Mouse (Mus musculus) testis, adult 2 months (tissue): ENCODE data around the gene Rag2. TPM values are rescaled to one million over a fixed set of nuclear protein-coding genes. Genes with fewer than 3 reads are reported as not detected.

ENCODE experiments used
- H3K27ac ChIP-seq: fragments of 200-500 bp; 2 replicates; pipeline ENCODE4 v1.5.1; 2012; ENCODE audit warnings: low read depth, low read length; ENCODE audit not compliant: control insufficient read depth, insufficient read depth
- H3K27me3 ChIP-seq: fragments of 200-500 bp; 2 replicates; pipeline ENCODE4 v1.6.1; 2012; ENCODE audit warnings: mild to moderate bottlenecking, low read length, moderate library complexity; ENCODE audit not compliant: control insufficient read depth, insufficient read depth
- H3K36me3 ChIP-seq: fragments of 200-500 bp; 2 replicates; pipeline ENCODE4 v1.6.1; 2012; ENCODE audit warnings: mild to moderate bottlenecking, low read length; ENCODE audit not compliant: control insufficient read depth, insufficient read depth
- H3K4me1 ChIP-seq: fragments of 200-500 bp; 2 replicates; pipeline ENCODE4 v1.6.1; 2012; ENCODE audit warnings: low read length; ENCODE audit not compliant: control insufficient read depth, insufficient read depth
- H3K4me3 ChIP-seq: fragments of 200-500 bp; 2 replicates; pipeline ENCODE4 v1.5.1; 2012; ENCODE audit warnings: low read depth, mild to moderate bottlenecking, low read length, moderate library complexity, mixed read lengths; ENCODE audit not compliant: control insufficient read depth
- CTCF ChIP-seq: fragments of 200-500 bp; IDR thresholded peaks from 2 replicates; pipeline ENCODE4 v1.5.1; 2012; ENCODE audit warnings: low read depth, mild to moderate bottlenecking, inconsistent platforms, low read length, moderate library complexity; ENCODE audit not compliant: control insufficient read depth, insufficient read depth, insufficient replicate concordance
- POLR2A ChIP-seq: fragments of 200-500 bp; IDR thresholded peaks from 2 replicates; pipeline ENCODE4 v1.6.1; 2012; ENCODE audit warnings: low read depth, mild to moderate bottlenecking, inconsistent platforms, low read length, moderate library complexity; ENCODE audit not compliant: control insufficient read depth
- polyA plus RNA-seq: library from polyadenylated mRNA; depleted of rRNA; stranded (reverse); fragments of >200 nt; gene quantifications from 2 replicates; pipeline ENCODE4 v1.2.3, GENCODE M21; 2012

Rag2 gene
- polyA plus RNA-seq, 1 experiment = 0.35 TPM

- no peak for TF ChIP-seq POLR2A
- no peak for TF ChIP-seq CTCF
- no peaks in the 10 kb centered on the region for H3K27me3 ChIP-seq
- H3K27ac ChIP-seq = no peak overlapping the region
- no peaks in the 10 kb centered on the region for H3K36me3 ChIP-seq
- peaks cover 2% of the 10 kb centered on the region for H3K4me1 ChIP-seq
- H3K4me3 ChIP-seq = no peak overlapping the region
Measured at GRCm38 (mm10) chr2:101624011-101624410, 507 bp upstream of the Rag2 start.

GRCm38 (mm10) chr2:101627227-101627626 is 2.7 kb downstream of the Rag2 start:
- TF ChIP-seq POLR2A (no peak), CTCF (no peak)
- H3K27ac ChIP-seq = no peak overlapping the region
- no peaks in the 10 kb centered on the region for H3K27me3 ChIP-seq
- H3K4me3 ChIP-seq = peak overlapping the region; percentile 54; the same call in 1 of the 2 replicates
- no peaks in the 10 kb centered on the region for H3K36me3 ChIP-seq
- H3K4me1 ChIP-seq = peaks cover 2% of the 10 kb centered on the region; the same call in 1 of the 2 replicates

- H3K4me3 ChIP-seq = peak overlapping the region; percentile 100
- H3K4me1 ChIP-seq = peaks cover 2% of the 10 kb centered on the region; the same call in 1 of the 2 replicates
- H3K36me3 ChIP-seq = no peaks in the 10 kb centered on the region
- TF ChIP-seq POLR2A (peak; percentile 55; the same call in 1 of the 2 replicates), CTCF (no peak)
- H3K27ac ChIP-seq = peak overlapping the region; percentile 92
- H3K27me3 ChIP-seq = no peaks in the 10 kb centered on the region
Measured at GRCm38 (mm10) chr2:101628297-101629236, 4.0 kb downstream of the Rag2 start.

- peaks cover 6% of the 10 kb centered on the region; the same call in 1 of the 2 replicates for H3K4me1 ChIP-seq
- H3K36me3 ChIP-seq = no peaks in the 10 kb centered on the region
- TF ChIP-seq POLR2A = no peak
- no peak for TF ChIP-seq CTCF
- H3K4me3 ChIP-seq = no peak overlapping the region
- H3K27me3 ChIP-seq = no peaks in the 10 kb centered on the region; the same call in 1 of the 2 replicates
- H3K27ac ChIP-seq = no peak overlapping the region
Measured at GRCm38 (mm10) chr2:101638979-101639839, 14.7 kb downstream of the Rag2 start.

GRCm38 (mm10) chr2:101639840-101640350 is 15.4 kb downstream of the Rag2 start:
- Histone ChIP-seq H3K4me3 (no peak overlapping the region), H3K4me1 (peaks cover 6% of the 10 kb centered on the region; the same call in 1 of the 2 replicates), H3K27me3 (no peaks in the 10 kb centered on the region; the same call in 1 of the 2 replicates), H3K36me3 (no peaks in the 10 kb centered on the region), H3K27ac (no peak overlapping the region)
- TF ChIP-seq CTCF (no peak), POLR2A (no peak)

GRCm38 (mm10) chr2:101645841-101646240 is 21.3 kb downstream of the Rag2 start:
- Histone ChIP-seq H3K4me1 (peaks cover 6% of the 10 kb centered on the region; the same call in 1 of the 2 replicates), H3K27me3 (no peaks in the 10 kb centered on the region; the same call in 1 of the 2 replicates), H3K4me3 (no peak overlapping the region), H3K27ac (no peak overlapping the region), H3K36me3 (no peaks in the 10 kb centered on the region)
- TF ChIP-seq CTCF (no peak), POLR2A (no peak)
